Mouse (Mus musculus): ENCODE data around the gene Sec24a. TPM values are rescaled to one million over a fixed set of nuclear protein-coding genes. Genes with fewer than 3 reads are reported as not detected.

Gene Sec24a
- total RNA-seq, 2 experiments from 2014 or later, result 17.3 to 18.7 TPM

GRCm38 (mm10) chr11:51650691-51651515 lies 112.5 kb downstream of the Sec24a start, which contains the start of the genes N4bp3 and D930048N14Rik:
Gene N4bp3 (minus strand): TSS chr11:51650842.
Gene D930048N14Rik (plus strand): TSS chr11:51650954.
- DNase-seq (ENCODE audit: low spot score in 2 of 2), result peak; percentile 31 to 38

GRCm38 (mm10) chr11:51650261-51650660 lies 113.2 kb downstream of the Sec24a start:
- DNase-seq (ENCODE audit: low spot score in 2 of 2), result no peak

DNA sequence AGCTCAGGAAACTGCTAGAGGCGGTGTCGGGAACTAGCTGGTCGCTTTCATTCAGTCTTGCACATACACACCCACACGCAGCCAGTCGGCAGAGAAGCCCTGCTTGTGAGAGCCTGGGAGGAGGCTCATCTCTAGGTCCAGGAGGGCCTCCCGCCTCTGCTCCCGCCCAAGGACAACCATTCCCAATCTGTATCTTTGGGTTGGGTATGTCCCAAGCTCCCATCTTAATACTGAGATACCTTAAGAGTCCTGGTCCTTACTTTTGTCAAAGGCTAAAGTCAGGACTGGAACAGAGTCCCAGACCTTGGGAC lies 113.6 kb downstream of the Sec24a start:
- DNase-seq (ENCODE audit: low spot score in 2 of 2), result peak; percentile 24 to 47

DNA sequence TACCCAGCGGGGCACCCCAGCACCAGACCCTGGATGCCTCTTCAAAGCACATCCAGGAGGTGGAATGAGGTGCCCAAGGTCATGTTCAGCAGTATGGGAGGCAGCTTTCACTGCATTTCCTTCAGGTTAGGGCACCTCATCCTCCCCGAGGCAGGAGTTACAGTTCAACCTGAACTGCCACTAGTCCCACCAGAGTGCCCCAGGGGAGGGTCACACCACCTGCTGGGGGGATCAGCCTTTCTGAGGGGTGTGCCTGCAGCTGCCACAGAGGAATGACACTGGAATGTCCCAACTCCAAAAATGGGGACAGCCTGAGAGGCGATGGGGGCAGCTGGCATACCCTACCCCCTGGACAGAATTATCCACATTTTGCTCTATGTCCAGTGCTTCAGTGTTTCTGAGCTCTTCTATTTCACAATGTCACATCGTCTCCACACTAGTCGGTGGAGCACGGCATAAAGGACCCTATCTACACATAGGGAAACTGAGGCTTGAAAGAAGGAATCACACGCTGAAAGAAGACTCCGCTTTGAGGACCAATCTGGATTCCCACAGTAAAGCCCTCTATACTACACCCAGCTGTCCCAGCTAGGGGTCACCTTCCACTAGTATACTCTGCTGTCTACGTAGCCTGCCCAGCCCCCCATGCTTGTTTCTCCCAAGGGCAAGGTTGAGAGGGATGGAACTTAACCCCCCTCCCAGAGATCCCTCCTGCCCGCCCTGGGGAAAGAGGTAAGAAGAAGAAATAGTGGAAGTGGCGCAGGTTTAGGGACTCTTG lies 114.1 kb downstream of the Sec24a start:
- DNase-seq (ENCODE audit: low spot score in 2 of 2), result no peak

GRCm38 (mm10) chr11:51648566-51648965 lies 114.9 kb downstream of the Sec24a start:
- DNase-seq (ENCODE audit: low spot score in 2 of 2), result no peak

- DNase-seq (ENCODE audit: low spot score in 2 of 2), result peak in 1 of 2 experiments; percentile 38
These were observed 116.4 kb downstream of the Sec24a start for GRCm38 (mm10) chr11:51646751-51647667.

DNA sequence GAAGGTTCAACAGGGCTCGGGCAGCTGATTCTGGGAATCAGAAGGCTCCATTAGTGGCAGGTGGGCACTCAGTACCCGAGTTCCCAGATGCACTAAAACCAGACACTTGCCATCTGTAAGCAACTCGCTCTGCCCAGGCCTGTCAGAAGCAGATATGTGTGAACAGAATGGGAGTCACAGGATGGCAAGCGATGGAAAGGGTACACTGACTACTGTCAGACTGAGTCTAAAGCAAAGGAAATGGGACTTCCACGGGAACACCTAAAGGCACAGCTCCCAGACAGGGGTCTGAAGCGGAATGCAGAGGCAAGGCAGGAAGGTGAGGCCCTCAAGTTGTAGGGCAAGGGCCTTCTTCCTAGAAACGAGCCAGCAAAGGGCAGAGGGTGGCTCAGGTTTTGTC lies 117.2 kb downstream of the Sec24a start:
- no peak for DNase-seq (ENCODE audit: low spot score in 2 of 2)

GRCm38 (mm10) chr11:51645293-51645692 lies 118.1 kb downstream of the Sec24a start:
- no peak for DNase-seq (ENCODE audit: low spot score in 2 of 2)

GRCm38 (mm10) chr11:51644217-51644616 lies 119.2 kb downstream of the Sec24a start:
- no peak for DNase-seq (ENCODE audit: low spot score in 2 of 2)

DNA sequence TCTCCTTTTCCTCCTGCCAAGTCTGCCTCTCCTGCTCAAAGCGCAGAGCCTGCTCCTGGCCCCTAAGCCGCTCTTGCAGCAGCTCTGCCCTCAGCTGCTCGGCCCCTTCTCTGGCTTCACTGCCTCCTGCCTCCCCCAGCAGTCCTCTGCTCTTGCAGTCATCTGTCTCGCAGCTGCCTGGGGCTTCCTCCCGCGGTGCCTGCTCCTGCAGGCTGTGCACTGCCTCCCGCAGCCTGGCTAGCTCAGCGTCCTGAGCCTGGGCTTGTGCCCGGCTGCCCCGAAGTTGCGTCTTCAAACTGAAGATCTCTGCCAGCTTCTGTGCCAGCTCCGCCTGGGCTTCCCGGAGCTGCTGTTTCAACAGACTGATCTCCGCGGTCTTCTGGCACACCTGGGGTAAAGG lies 119.7 kb downstream of the Sec24a start:
- no peak for DNase-seq (ENCODE audit: low spot score in 2 of 2)

- DNase-seq (ENCODE audit: low spot score in 2 of 2), result no peak
These were observed 120.2 kb downstream of the Sec24a start for GRCm38 (mm10) chr11:51643202-51643601.

Other genes with a start within 250 kb of the Sec24a start
- 1 to 10 TPM; 6.7 to 7.1 TPM for gene Phykpl, start 178.9 kb downstream of the Sec24a start, total RNA-seq (2021)
- 100 to 1,000 TPM; 132 TPM for gene Hnrnpab, start 156.8 kb downstream of the Sec24a start, total RNA-seq (2021)
- gene Nhp2, start 143.9 kb downstream of the Sec24a start, total RNA-seq (2021), result 10 to 100 TPM; 44.8 to 48.4 TPM
- gene Rmnd5b, start 127.7 kb downstream of the Sec24a start, total RNA-seq (2021), result 10 to 100 TPM; 59.9 to 60.3 TPM
- gene N4bp3, start 112.8 kb downstream of the Sec24a start, total RNA-seq (2021), result 10 to 100 TPM; 15.2 to 19.0 TPM
- 1 to 10 TPM; 2.1 to 2.2 TPM for gene D930048N14Rik, start 112.7 kb downstream of the Sec24a start, total RNA-seq (2021)
- gene 0610009B22Rik, start 74.8 kb downstream of the Sec24a start, total RNA-seq (2021), result 10 to 100 TPM; 37.3 to 37.8 TPM
- gene Sar1b, start 53 bp upstream of the Sec24a start, total RNA-seq (2021), result 10 to 100 TPM; 67.7 to 71.7 TPM
- gene Jade2, start 94.0 kb upstream of the Sec24a start, total RNA-seq (2021), result 10 to 100 TPM; 65.4 to 70.5 TPM
- gene Cdkn2aipnl, start 204.0 kb upstream of the Sec24a start, total RNA-seq (2021), result 10 to 100 TPM; 45.7 to 45.8 TPM
- gene Ube2b, start 237.1 kb upstream of the Sec24a start, total RNA-seq (2021), result 100 to 1,000 TPM; 189 to 191 TPM
- gene Cdkl3, start 240.6 kb upstream of the Sec24a start, total RNA-seq (2021), result 10 to 100 TPM; 16.8 to 18.0 TPM

Measured in left cerebral cortex, adult 18-20 months (tissue).